Mouse (Mus musculus) ES-E14 (cell line): ENCODE results near the gene Mthfsl. TPM values are rescaled to one million over a fixed set of nuclear protein-coding genes. Genes with fewer than 3 reads are reported as not detected.
"Not testable (repeated sequence)": the region's sequence is repeated elsewhere in the genome, so short reads cannot be mapped to it uniquely, and the experiment has no call there.

ENCODE experiments used
- DNase-seq: peaks from one replicate; pipeline ENCODE4 v3.0.0-alpha.2; 2013; ENCODE audit warnings: low read depth, low spot score
- H3K27ac ChIP-seq: 2 replicates; pipeline ENCODE4 v1.5.1; 2012; ENCODE audit warnings: low read depth, mild to moderate bottlenecking, low read length, moderate library complexity, mixed read lengths; ENCODE audit not compliant: poor library complexity, insufficient read depth, severe bottlenecking
- H3K36me3 ChIP-seq: 2 replicates; pipeline ENCODE4 v1.6.1; 2012; ENCODE audit warnings: mild to moderate bottlenecking, low read length, moderate library complexity, mixed read lengths; ENCODE audit not compliant: control insufficient read depth, poor library complexity, insufficient read depth, severe bottlenecking
- H3K4me1 ChIP-seq, 2 experiments: fragments of 150-350 bp in 1 of 2; sonication (generic) in 1 of 2; 2 replicates each; pipeline ENCODE4 v1.6.1; 2012; ENCODE audit warnings: low read length in 2 of 2, mild to moderate bottlenecking in 1 of 2, mixed read lengths in 1 of 2; ENCODE audit not compliant: control insufficient read depth in 2 of 2, insufficient read depth in 2 of 2, poor library complexity in 1 of 2
- H3K4me3 ChIP-seq, 2 experiments: fragments of 150-350 bp in 1 of 2; sonication (generic) in 1 of 2; 2 replicates each; pipeline ENCODE4 v1.5.1; 2012; ENCODE audit warnings: low read length in 2 of 2, low read depth in 1 of 2, mild to moderate bottlenecking in 1 of 2, mixed read lengths in 1 of 2; ENCODE audit not compliant: insufficient read depth in 1 of 2, poor library complexity in 1 of 2, severe bottlenecking in 1 of 2
- H3K9ac ChIP-seq: 2 replicates; pipeline ENCODE4 v1.6.1; 2012; ENCODE audit warnings: low read depth, mild to moderate bottlenecking, low read length, mixed read lengths; ENCODE audit not compliant: poor library complexity, insufficient read depth, severe bottlenecking
- H3K9me3 ChIP-seq: fragments of 150-350 bp; sonication (generic); 2 replicates; pipeline ENCODE4 v1.6.1; 2012; ENCODE audit warnings: low read depth, mild to moderate bottlenecking, low read length; ENCODE audit not compliant: control insufficient read depth, insufficient read depth
- in situ Hi-C, 2 experiments: fragments of 600-800 bp; cut with MboI; formaldehyde crosslinking; loops; one replicate each; pipeline ENCODE4 v1.15.1; 2025; ENCODE audit warnings: low sequenced_read_pairs in 2 of 2, inconsistent platforms in 1 of 2; ENCODE audit not compliant: unreplicated experiment in 2 of 2
- total RNA-seq: library from RNA; depleted of rRNA; stranded (reverse); fragments of 300-350 nt; gene quantifications from 2 replicates; pipeline ENCODE4 v1.2.3, GENCODE M21; 2012; rRNA removed

The Mthfsl gene
- total RNA-seq, 1 experiment = 7.4 TPM

GRCm38 (mm10) chr9:88686719-88687118, 33.4 kb downstream of the Mthfsl start:
- H3K4me3 ChIP-seq, H3K9ac ChIP-seq, in situ Hi-C loops, H3K9me3 ChIP-seq, H3K36me3 ChIP-seq, DNase-seq, H3K27ac ChIP-seq, H3K4me1 ChIP-seq: not testable (repeated sequence)

GRCm38 (mm10) chr9:88658341-88658740, 61.8 kb downstream of the Mthfsl start:
- H3K9ac ChIP-seq, H3K27ac ChIP-seq, H3K9me3 ChIP-seq, H3K4me1 ChIP-seq, DNase-seq, H3K4me3 ChIP-seq, H3K36me3 ChIP-seq, in situ Hi-C loops: not testable (repeated sequence)

- H3K4me3 ChIP-seq, H3K9me3 ChIP-seq, H3K9ac ChIP-seq, H3K36me3 ChIP-seq, H3K4me1 ChIP-seq, DNase-seq, H3K27ac ChIP-seq, in situ Hi-C loops: not testable (repeated sequence)
Observed at GRCm38 (mm10) chr9:88650742-88651141, 69.4 kb downstream of the Mthfsl start.

Other genes with a start within 250 kb of the Mthfsl start
- gene Syncrip, start 237.7 kb downstream of the Mthfsl start, total RNA-seq = 113 and 144 TPM in 2 replicates
- gene Zfp949, start 172.3 kb downstream of the Mthfsl start, total RNA-seq = 7.1 and 8.9 TPM in 2 replicates
- gene Trim43a, start 139.4 kb downstream of the Mthfsl start, total RNA-seq = 0.69 and 1.9 TPM in 2 replicates
- 0.89 TPM in 1 of 2 replicates, not detected in the other for gene Bcl2a1d, start 11.6 kb upstream of the Mthfsl start, total RNA-seq
- 0.36 TPM in 1 of 2 replicates, not detected in the other for gene Trim43c, start 118.9 kb upstream of the Mthfsl start, total RNA-seq
- gene Bcl2a1a, start 236.6 kb upstream of the Mthfsl start, total RNA-seq = 0.85 TPM in 1 of 2 replicates, not detected in the other